Mouse (Mus musculus) ES-Bruce4 (cell line): ENCODE measurements at regions not wholly inside any gene's neighbourhood (a gene's known extent, or its start where the extent isn't known, plus 50 kb on each side); places are given as distances from the start of the nearest gene placed in this dataset.

Source experiments
- H3K27ac ChIP-seq: 2 replicates; pipeline ENCODE4 v1.5.1; 2012; ENCODE audit warnings: low read length, inconsistent platforms; ENCODE audit not compliant: insufficient read depth
- H3K27me3 ChIP-seq: 2 replicates; pipeline ENCODE4 v1.6.1; 2012; ENCODE audit warnings: mild to moderate bottlenecking, low read length, inconsistent platforms; ENCODE audit not compliant: control insufficient read depth, poor library complexity, insufficient read depth, severe bottlenecking
- H3K36me3 ChIP-seq: 2 replicates; pipeline ENCODE4 v1.6.1; 2012; ENCODE audit warnings: inconsistent platforms, mild to moderate bottlenecking, low read length, moderate library complexity; ENCODE audit not compliant: control insufficient read depth, poor library complexity, insufficient read depth, severe bottlenecking
- H3K4me1 ChIP-seq: one replicate; pipeline ENCODE4 v1.8.1; 2011; ENCODE audit warnings: low read length; ENCODE audit not compliant: control insufficient read depth, insufficient read depth
- H3K4me3 ChIP-seq: 2 replicates; pipeline ENCODE4 v1.5.1; 2011; ENCODE audit warnings: low read depth, mild to moderate bottlenecking, low read length
- H3K9ac ChIP-seq: 2 replicates; pipeline ENCODE4 v1.6.1; 2012; ENCODE audit warnings: low read depth, mild to moderate bottlenecking, inconsistent platforms; ENCODE audit not compliant: poor library complexity, severe bottlenecking
- H3K9me3 ChIP-seq: replicated peaks from 2 replicates; pipeline ENCODE4 v1.6.1; 2012; ENCODE audit warnings: mild to moderate bottlenecking, low read length, inconsistent platforms; ENCODE audit not compliant: control insufficient read depth, poor library complexity, insufficient read depth, severe bottlenecking
- CTCF ChIP-seq: IDR thresholded peaks from one replicate; pipeline ENCODE4 v1.8.1; 2011; ENCODE audit warnings: low read depth, low read length
- EP300 ChIP-seq: IDR thresholded peaks from 2 replicates; pipeline ENCODE4 v1.6.1; 2011; ENCODE audit warnings: low read depth, low read length; ENCODE audit not compliant: insufficient read depth
- POLR2A ChIP-seq: IDR thresholded peaks from one replicate; pipeline ENCODE4 v1.8.1; 2011; ENCODE audit warnings: low read length; ENCODE audit not compliant: insufficient read depth

DNA sequence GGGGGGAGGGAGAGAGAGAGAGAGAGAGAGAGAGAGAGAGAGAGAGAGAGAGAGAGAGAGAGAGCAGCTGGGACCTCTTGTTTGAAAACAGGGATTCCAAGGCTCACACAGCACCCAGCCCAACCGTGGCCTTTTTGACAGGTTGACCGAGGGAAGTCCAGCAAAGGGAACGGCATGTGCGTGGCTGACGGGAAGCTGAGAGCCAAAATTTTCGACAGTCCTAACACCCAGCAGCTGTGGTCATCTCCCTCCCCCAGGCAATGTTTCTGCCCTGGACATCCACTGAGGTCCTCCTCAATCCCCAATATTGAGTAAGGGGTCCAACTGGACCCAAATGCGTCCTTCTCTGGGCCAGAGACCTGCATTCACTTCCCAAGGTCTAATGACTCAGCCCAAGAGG lies 85.2 kb upstream of the Gm26897 start:
- H3K27me3 ChIP-seq: no peaks in the 10 kb centered on the region
- H3K36me3 ChIP-seq: no peaks in the 10 kb centered on the region
- H3K9ac ChIP-seq: no peak overlapping the region
- H3K4me1 ChIP-seq: no peaks in the 10 kb centered on the region
- H3K9me3 ChIP-seq: no peaks in the 10 kb centered on the region
- no peak for TF ChIP-seq EP300
- no peak for TF ChIP-seq CTCF
- TF ChIP-seq POLR2A: no peak
- no peak overlapping the region for H3K27ac ChIP-seq
- no peak overlapping the region for H3K4me3 ChIP-seq

DNA sequence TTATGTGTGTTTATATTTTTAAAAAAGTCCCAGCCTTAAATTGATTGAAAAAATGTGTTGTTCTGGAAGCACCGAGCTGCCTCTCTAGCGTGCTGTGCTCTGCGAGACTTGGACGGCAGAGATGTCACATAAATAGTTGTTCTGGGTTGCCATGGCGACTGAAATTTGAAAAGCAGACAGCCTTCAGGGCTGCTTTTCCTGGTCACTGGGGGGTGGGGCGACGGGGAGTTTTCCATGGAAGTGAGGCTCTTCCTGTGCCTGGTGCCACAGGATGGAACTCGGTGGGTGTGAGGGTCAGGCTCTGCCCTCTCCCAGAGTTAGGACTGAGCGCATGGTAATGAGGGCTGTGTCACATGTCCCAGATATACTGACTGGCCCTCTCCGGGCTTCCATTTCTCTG lies 84.7 kb upstream of the Gm26897 start:
- no peak overlapping the region for H3K27ac ChIP-seq
- H3K4me3 ChIP-seq: no peak overlapping the region
- no peaks in the 10 kb centered on the region for H3K9me3 ChIP-seq
- no peaks in the 10 kb centered on the region for H3K4me1 ChIP-seq
- H3K27me3 ChIP-seq: no peaks in the 10 kb centered on the region
- H3K9ac ChIP-seq: no peak overlapping the region
- no peaks in the 10 kb centered on the region for H3K36me3 ChIP-seq
- no peak for TF ChIP-seq POLR2A
- TF ChIP-seq EP300: no peak
- TF ChIP-seq CTCF: no peak

DNA sequence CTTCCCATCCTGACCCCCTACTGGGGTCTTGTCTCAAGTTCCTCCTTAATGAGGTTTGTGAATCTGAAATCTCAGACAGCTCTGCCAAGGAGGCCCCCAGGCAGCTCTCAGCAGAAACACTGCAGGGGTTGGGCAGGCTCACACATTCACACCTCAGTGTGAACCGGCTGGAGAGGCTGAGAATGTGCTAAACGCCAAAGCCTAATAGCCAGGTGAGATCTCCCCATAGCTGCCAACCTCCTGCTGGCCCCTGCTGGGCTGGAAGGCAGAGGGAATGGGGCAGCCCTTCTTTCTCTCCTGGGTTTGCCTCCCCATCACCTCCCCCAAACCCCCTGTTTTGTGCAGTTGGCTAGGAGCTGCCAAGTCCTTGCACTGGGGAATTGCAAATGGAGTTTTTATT lies 81.3 kb upstream of the Gm26897 start:
- Histone ChIP-seq H3K27me3 (no peaks in the 10 kb centered on the region), H3K4me1 (no peaks in the 10 kb centered on the region), H3K9me3 (no peaks in the 10 kb centered on the region), H3K36me3 (no peaks in the 10 kb centered on the region), H3K9ac (no peak overlapping the region), H3K4me3 (no peak overlapping the region), H3K27ac (no peak overlapping the region)
- TF ChIP-seq EP300: no peak
- no peak for TF ChIP-seq POLR2A
- no peak for TF ChIP-seq CTCF

DNA sequence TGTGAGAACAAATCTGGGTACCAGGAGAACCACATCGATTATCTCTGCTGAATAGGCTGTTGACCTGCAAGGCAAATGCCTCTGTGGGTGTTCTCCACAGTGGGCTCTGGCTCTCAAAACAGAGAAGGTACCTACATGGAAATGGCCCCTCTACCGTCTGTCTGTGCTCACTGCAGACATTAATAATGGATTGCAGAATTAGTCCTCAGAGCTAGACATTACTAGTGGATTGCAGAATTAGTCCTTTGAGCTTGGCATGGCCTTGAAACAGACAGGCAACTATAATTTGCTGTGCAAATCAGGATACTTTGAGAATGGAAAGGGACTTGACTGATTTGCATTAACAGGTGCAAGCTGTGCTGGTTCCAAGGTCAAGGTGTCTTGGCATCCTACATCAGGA lies 77.3 kb upstream of the Gm26897 start:
- TF ChIP-seq POLR2A (no peak), CTCF (no peak), EP300 (no peak)
- Histone ChIP-seq H3K9ac (no peak overlapping the region), H3K36me3 (no peaks in the 10 kb centered on the region), H3K4me3 (no peak overlapping the region), H3K27me3 (no peaks in the 10 kb centered on the region), H3K9me3 (no peaks in the 10 kb centered on the region), H3K27ac (no peak overlapping the region), H3K4me1 (no peaks in the 10 kb centered on the region)

DNA sequence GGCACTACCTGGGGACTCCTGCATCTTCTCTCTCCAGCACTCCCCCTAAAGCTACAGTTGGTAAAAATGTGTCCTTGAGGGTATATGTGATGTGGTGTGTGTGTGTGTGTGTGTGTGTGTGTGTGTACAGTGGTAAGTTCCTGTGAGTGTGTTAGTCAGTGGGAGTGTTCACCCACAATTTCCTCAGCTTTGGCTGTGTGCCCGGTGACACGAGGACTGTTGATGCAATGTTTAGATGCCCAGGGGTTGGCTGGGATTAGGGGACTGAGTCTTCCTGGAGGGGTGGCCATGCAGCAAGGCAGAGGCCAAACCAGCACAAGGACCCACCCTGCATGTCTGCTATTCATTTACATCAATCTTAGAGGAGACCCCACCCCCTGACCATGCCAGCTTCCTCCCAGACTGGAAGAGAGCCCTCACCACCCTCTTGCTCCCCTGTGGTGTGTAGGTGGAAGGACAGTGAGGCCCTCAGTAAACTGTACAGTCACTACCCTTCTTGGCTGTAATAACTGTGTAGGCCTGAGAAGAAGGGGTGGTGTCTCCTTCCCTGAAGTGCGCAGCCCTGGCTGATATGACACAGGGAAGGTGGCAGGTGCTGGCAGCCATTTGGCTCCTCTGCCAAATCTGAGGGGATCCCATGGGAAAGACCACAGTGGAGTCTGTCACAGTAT lies 75.8 kb upstream of the Gm26897 start:
- no peaks in the 10 kb centered on the region for H3K9me3 ChIP-seq
- H3K36me3 ChIP-seq: no peaks in the 10 kb centered on the region
- H3K9ac ChIP-seq: no peak overlapping the region
- TF ChIP-seq EP300: no peak
- TF ChIP-seq CTCF: no peak
- TF ChIP-seq POLR2A: no peak
- H3K27me3 ChIP-seq: no peaks in the 10 kb centered on the region
- H3K27ac ChIP-seq: no peak overlapping the region
- no peaks in the 10 kb centered on the region for H3K4me1 ChIP-seq
- H3K4me3 ChIP-seq: no peak overlapping the region

DNA sequence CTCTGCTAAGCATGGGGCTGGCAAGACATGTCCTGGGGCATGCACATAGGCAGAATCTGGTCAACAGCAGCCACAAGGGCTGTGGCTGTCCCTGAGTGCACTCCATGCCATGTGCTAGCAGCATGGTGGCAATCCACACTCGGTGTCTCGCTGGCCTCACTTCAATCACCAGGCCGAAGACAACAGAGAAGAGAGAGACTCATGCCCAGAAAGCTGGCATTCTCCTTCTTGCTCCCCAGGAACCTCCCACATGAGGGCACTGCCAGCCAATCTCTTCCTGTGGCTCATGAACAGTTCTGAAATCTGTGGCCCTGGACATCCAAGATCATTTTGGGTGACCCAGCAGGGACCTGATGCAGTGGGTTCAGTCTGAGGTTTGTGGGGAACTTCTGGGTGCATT lies 74.5 kb upstream of the Gm26897 start:
- Histone ChIP-seq H3K27ac (no peak overlapping the region), H3K4me3 (no peak overlapping the region), H3K27me3 (no peaks in the 10 kb centered on the region), H3K9ac (no peak overlapping the region), H3K36me3 (no peaks in the 10 kb centered on the region), H3K4me1 (no peaks in the 10 kb centered on the region), H3K9me3 (no peaks in the 10 kb centered on the region)
- TF ChIP-seq EP300: no peak
- no peak for TF ChIP-seq CTCF
- no peak for TF ChIP-seq POLR2A
